Mouse (Mus musculus) cerebellum, adult (tissue): ENCODE data around the gene Ctnnd2.

Source experiments
- ATAC-seq: cut with Nextera tagmentation; 2 replicates; pipeline ENCODE4 v1.9.2; 2017; ENCODE audit warnings: mild to moderate bottlenecking, moderate library complexity, mixed read lengths; ENCODE audit not compliant: insufficient number of reproducible peaks, low FRiP score, low TSS enrichment

The Ctnnd2 gene

GRCm38 (mm10) chr15:30235210-30236034 lies 63.0 kb downstream of the Ctnnd2 start:
- no peak for ATAC-seq

DNA sequence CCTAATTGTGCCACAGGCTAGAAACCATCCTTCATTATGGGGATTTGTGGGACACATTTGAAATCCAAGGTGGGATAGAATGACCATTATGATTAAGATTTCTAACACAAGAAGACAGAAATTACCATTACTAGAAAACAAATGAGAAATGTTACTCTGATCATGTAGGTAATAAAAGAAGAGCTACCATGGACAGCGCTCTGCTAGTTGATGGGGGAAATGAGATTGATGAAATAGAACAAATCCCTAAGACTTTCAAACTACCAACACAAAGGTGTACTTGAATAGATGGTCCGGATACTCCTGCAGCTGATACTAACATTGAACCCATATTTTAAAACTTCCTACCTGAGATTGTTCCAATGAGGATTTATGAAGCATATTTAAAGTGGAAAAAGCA lies 68.5 kb downstream of the Ctnnd2 start:
- no peak for ATAC-seq

GRCm38 (mm10) chr15:30268822-30269221 lies 96.4 kb downstream of the Ctnnd2 start:
- ATAC-seq, result no peak

DNA sequence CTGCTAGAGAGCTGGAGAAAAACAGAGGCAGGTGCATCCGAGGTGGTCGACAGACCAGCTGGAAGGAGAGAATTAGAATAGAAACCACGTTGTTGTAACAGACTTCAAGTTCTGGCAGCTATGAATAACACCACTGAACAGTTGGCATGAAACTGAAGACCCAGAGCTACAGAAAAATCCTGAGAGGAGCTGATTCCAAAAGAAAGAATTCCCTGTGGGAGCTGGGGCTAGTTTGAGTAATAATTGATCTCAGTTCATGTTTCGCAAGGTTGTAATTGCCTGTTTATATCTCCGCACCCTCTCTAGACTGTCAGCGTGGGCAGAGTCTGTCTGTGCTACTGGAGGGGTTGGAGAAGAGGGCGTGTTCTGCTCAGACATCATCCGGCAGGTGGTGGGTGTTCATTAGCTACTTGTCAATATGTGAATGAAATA lies 98.8 kb downstream of the Ctnnd2 start:
- ATAC-seq, result 0 out of 2 replicates have a peak, but pooled peaks have one; percentile 36

GRCm38 (mm10) chr15:30272326-30272725 lies 99.9 kb downstream of the Ctnnd2 start:
- ATAC-seq, result peak; percentile 31; the same call in 1 of the 2 replicates

- ATAC-seq, result no peak
Observed at GRCm38 (mm10) chr15:30275721-30276120, 103.3 kb downstream of the Ctnnd2 start.

DNA sequence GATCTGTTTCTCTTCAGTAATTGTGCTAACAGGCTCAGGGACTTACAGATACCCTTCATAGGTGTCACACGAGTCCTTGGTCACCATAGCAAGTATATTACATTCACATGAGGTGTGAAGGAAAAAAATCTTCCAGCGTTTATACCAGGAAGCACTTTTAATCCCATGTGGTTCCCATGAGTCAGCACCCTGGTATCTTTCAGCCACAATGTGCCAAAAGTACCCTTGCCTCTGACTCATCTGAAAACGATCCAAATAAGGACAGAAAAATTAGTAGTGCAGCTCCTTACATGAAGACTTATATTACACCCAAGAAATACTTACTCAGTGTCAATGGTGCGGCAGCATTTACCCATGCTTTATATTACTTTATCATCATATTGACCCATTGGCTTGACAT lies 104.3 kb downstream of the Ctnnd2 start:
- no peak for ATAC-seq

GRCm38 (mm10) chr15:30278610-30279009 lies 106.2 kb downstream of the Ctnnd2 start:
- no peak for ATAC-seq

DNA sequence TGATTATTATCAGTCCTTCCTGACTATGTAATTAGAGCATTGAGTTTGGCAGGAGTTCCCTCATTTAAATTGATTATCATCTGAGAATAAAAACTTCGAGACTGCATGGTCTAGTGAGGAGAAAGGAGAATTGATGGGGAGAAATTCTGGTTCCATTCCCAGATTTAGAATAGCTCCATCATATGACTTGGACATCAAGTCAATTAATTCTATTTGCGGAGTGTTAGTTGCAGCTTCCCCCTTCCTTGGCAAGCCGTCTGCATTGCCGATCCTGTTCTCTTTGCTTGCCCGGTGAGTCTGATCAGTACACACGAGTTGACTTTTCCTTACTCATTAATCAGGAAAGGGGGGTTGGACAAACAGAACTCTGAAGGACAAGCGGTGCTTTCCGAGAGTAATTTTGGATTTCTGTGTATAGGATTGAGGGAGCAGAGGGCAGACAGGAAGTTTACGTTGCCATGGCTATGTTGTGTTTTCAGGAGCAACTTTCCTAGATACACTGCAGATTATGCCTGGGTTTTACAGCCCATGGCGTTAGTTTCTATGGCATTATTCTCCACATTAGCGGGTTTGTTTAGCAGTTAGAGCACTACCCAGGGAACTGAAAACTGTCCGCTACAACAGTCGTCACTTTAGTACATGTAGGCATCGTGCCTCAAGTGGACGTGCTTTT lies 113.3 kb downstream of the Ctnnd2 start:
- peak; percentile 69 for ATAC-seq

DNA sequence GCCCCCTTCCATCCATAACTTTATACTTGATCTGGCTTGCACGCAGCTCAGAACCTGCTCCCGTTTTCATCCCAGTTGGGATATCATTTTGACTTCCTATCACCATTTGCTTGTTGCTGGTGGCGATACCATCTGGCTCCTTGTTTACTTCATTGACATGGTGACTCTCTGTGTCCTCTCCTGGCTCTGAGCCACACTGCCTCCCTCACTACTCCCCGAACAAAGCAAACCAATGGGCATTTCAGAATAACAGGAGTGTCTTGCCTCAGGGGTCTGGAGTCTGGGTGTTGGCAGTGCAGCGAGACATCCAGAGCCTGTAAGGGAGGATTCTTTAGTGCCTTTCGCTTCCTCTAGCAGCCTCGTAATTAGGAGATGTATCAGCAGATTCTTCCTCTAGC lies 113.9 kb downstream of the Ctnnd2 start:
- ATAC-seq, result peak; percentile 87

DNA sequence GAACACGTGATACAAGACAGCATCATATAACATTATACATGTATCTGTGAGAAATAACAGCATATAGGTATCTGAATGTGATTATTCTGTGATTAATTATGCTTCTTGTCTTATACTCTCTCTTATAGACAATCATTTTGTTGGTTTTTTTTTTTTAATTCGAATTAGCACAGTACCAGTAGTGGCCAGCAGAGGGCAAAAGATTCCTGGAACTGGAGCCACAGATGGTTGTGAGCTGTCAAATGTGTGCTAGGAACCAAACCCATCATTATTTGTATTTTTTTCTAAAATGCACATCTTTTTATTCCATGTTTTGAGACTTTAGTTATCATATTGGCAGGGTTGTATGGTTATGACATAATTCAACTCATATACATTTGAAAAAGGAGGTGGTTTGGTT lies 130.4 kb downstream of the Ctnnd2 start:
- no peak for ATAC-seq

DNA sequence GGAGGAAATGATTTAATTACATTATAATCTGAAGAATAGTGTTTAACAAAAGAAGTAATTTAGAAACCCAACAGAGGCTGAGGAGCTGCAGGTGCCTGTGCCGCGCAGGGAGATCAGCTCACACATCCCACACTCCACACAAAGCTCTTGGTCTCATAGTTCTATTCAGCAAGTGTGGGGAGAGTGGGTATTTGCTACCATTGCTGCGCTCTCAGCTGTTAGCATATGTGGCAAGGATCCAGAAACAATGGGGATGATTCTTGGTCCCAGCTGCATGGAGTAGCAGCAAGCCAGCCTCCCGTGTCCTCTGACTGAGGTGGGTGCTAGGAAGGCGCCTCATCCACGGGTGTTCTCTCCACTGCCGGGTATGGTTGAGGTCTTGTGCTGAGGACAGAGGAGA lies 134.0 kb downstream of the Ctnnd2 start:
- ATAC-seq, result no peak

- ATAC-seq, result no peak
Observed at GRCm38 (mm10) chr15:30322543-30322942, 150.2 kb downstream of the Ctnnd2 start.

DNA sequence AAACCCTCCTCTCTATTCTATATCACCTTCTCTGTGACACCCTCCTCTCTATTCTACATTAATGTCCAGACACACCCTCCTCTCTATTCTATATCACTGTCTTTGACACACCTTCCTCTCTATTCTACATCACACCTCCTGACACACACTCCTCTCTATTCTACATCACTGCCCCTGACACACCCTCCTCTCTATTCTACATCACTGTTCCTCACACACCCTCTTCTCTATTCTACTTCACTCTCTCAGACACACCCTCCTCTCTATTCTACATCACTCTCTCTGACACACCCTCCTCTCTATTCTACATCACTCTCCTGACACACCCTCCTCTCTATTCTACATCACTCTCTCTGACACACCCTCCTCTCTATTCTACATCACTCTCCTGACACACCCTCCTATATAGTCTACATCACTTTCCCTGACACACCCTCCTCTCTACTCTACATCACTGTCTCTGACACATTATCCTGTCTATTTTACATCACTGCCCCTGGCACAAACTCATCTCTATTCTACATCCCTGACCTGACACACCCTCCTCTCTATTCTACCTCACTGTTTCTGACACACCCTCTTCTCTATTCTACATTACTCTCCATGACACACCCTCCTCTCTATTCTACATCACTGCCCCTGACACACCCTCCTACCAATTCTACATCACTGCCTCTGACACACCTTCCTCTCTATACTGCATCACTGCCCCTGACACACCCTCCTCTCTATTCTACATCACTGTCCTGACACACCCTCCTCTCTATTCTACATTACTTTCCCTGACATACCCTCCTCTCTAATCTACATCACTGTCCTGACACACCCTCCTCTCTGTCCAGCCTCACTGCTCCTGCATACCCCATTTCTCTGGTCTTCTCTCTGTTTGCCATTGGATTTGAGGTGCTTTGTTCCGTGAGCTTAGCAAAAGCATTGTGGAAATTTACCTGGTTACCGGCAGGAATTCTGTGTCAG lies 161.2 kb downstream of the Ctnnd2 start:
- ATAC-seq, result no peak

DNA sequence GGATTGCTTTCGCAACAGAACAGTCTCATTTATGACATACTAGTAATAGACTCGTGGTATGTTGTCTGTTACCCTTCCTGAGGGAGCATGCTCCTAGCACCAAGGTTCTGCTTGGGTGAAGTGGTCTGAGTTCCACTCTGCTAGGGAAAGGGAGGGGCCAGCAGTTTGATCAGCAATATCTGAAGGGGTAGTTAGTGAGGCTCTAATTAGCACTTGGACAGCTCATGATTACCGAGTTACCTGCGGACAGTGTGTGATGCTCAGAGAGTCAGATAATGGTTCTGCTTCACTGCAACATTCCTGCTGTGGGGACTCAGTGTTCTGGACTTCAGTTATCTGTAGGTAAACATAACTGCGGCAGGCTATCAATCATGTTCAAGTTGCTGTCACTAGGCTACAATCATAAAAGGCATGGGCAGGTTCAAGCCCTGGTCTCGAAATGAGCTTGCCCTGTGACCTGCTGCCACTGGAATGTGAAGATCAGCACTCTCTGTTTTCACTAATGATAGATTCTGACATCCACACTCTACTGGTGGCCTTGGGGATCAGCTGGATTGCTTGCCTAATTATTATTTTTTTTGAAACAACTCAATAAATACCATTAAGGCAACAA lies 166.3 kb downstream of the Ctnnd2 start:
- ATAC-seq, result no peak

DNA sequence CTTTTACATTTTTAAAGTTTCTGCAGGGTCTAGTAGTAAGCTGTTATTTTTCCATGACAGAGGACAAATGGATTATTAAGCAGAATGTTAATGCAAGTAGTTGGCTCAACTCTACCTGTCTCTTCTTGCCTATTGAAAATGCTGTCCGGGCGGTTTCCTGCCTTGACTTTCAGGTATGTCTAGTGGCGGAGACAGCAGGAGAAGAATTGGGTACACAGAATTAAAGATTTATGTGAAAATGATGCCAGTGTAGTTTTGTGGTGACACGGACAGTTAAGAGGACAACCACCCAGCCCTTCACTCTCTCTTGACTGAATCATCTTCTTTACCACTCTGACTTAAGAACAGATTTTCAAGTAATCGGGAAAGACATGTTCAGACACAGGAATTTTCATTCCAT lies 173.4 kb downstream of the Ctnnd2 start:
- ATAC-seq, result no peak

DNA sequence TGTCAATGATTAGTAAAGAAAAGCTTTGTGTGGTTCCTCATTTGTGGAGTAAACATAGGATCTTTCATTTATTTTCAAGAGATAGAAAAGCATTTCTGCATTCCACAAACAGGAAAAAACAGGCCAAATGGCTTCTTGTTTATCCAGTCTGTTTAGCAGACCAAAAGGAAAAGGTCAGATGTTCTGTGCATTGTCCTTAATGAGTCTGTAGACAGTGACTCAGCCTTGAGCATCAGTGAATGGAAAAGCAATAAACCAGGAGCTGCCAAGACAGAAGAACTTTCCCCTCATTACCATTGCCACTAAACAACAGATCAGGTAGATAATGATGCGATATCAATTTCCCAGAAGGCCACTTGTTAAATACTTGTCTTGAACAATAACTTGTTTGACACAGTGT lies 192.1 kb downstream of the Ctnnd2 start:
- ATAC-seq, result no peak

DNA sequence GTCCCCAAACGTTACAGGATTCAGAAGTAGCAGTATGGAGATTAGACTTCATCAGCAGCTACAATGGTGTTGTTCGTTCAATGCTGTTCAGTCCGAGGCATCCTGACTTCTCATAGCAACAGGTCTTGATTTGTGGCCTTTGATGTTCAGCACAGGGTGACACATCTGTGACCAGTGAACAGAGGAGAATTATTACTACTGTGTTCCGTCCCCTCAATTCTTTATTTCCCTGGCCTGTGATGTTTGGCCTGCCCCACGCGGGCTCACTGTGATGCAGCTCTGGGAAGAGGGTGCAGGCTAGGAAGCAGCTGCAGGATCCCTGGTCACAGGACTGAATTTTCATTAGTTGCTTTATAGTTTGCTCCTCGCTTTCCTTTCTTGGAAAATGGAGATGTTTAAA lies 197.6 kb downstream of the Ctnnd2 start:
- ATAC-seq, result no peak

DNA sequence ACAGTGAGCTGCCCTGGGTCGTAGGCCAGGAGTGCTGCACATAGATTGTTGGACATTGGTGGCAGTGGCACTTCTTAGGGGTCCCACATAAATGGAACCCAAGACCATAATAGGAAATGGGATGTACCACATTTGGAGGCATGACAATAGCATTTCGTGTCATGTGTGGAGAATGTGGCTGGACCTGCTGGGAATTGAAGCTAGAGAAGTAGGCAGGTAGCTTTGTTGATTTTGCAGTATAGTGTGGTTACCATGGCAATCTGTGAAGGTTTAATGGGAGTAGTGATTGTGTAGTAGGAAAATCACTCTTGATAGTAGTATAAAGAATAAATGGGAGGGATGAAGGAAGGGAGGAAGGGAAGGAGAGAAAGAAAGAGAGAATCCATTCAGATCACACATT lies 198.8 kb downstream of the Ctnnd2 start:
- no peak for ATAC-seq

GRCm38 (mm10) chr15:30373654-30374215 lies 201.3 kb downstream of the Ctnnd2 start:
- 0 out of 2 replicates have a peak, but pooled peaks have one; percentile 34 for ATAC-seq
